Mouse (Mus musculus) forebrain, embryonic 12.5 days (tissue): ENCODE measurements around the gene Cirbp. TPM values are rescaled to one million over a fixed set of nuclear protein-coding genes. Genes with fewer than 3 reads are reported as not detected.
A peak's percentile ranks its signal among the peaks of the same experiment; 100 is the strongest.

Experiments
- ATAC-seq: fragments of 200-750 bp; cut with Nextera tagmentation; 2 replicates; pipeline ENCODE4 v1.8.0; 2017; ENCODE audit warnings: moderate TSS enrichment; ENCODE audit not compliant: low FRiP score
- H3K27ac ChIP-seq: fragments of 300-500 bp; sonication (generic); 2 replicates; pipeline ENCODE4 v1.5.1; 2016; ENCODE audit warnings: mild to moderate bottlenecking
- H3K27me3 ChIP-seq: fragments of 300-500 bp; sonication (generic); 2 replicates; pipeline ENCODE4 v1.6.1; 2016; ENCODE audit warnings: mild to moderate bottlenecking
- H3K36me3 ChIP-seq: fragments of 300-500 bp; sonication (generic); replicated peaks from 2 replicates; pipeline ENCODE4 v1.6.1; 2016; ENCODE audit warnings: mild to moderate bottlenecking
- H3K4me1 ChIP-seq: fragments of 300-500 bp; sonication (generic); 2 replicates; pipeline ENCODE4 v1.6.1; 2016
- H3K4me2 ChIP-seq: fragments of 300-500 bp; sonication (generic); 2 replicates; pipeline ENCODE4 v1.6.1; 2016; ENCODE audit warnings: mild to moderate bottlenecking, moderate library complexity
- H3K4me3 ChIP-seq: fragments of 300-500 bp; sonication (generic); replicated peaks from 2 replicates; pipeline ENCODE4 v1.5.1; 2016; ENCODE audit warnings: mild to moderate bottlenecking
- H3K9ac ChIP-seq: fragments of 300-500 bp; sonication (generic); 2 replicates; pipeline ENCODE4 v1.6.1; 2016; ENCODE audit warnings: mild to moderate bottlenecking
- H3K9me3 ChIP-seq: fragments of 300-500 bp; sonication (generic); 2 replicates; pipeline ENCODE4 v1.6.1; 2016
- WGBS: fragments of 180-500 bp; shearing (Covaris S2); methylation state at CpG from one replicate; pipeline ENCODE4 v1.1.7; 2016; 5-methylcytosine and 5-hydroxymethylcytosine counted together
- polyA plus RNA-seq: library from polyadenylated mRNA; unstranded; fragments of >200 nt; fragmentation: Nextera tagmentation; extraction: Ambion mirVana; gene quantifications from 2 replicates; pipeline ENCODE4 v1.2.1, GENCODE M21; 2016

The Cirbp gene
- polyA plus RNA-seq, 1 experiment from 2014 or later: 240 TPM

DNA sequence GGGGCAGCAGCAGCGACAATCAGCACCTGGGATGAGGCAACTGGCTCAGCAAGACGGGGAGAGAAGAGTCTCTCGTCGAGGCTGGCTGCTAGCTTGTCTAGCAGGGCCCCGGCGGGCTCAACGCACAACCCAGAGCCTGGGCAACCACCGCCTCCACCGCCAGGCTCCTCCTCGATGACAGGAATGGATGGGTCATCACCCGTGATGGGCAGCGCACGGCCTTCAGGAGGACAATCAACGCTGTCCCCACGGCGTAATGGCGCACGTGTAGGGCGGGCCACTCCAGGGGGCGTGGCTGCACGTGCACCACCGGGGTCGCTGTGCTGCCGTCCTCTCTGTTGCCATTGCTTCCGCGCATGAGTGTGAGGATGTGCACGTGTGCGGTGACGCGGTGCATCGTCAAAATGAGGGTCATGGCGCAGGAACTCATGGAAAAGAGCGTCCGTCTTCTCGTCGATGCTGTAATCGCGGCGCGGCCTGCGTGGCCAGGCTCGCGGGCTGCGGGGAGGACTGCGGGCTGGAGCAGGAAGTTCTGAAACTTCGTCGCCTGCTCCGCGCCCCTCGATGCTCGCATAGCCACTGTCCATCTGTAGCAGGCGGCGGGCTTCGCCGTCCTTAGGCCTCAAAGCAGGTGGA lies 34.4 kb upstream of the Cirbp start:
- Histone ChIP-seq H3K4me2 (peak overlapping the region; percentile 40), H3K9me3 (no peaks in the 10 kb centered on the region), H3K27ac (0 out of 2 replicates have a peak overlapping the region, but pooled peaks have one; percentile 13), H3K4me1 (peaks cover 21% of the 10 kb centered on the region), H3K9ac (no peak overlapping the region), H3K27me3 (peaks cover 56% of the 10 kb centered on the region), H3K36me3 (peaks cover 95% of the 10 kb centered on the region), H3K4me3 (peak overlapping the region; percentile 9; the same call in 1 of the 2 replicates)
- ATAC-seq: peak; percentile 48
- 15% methylated on average over 55 of the region's 55 CpGs for WGBS

- Histone ChIP-seq H3K27me3 (peaks cover 61% of the 10 kb centered on the region), H3K36me3 (peaks cover 91% of the 10 kb centered on the region), H3K9me3 (no peaks in the 10 kb centered on the region), H3K9ac (no peak overlapping the region), H3K27ac (no peak overlapping the region), H3K4me1 (peaks cover 26% of the 10 kb centered on the region), H3K4me3 (peak overlapping the region; percentile 9; the same call in 1 of the 2 replicates), H3K4me2 (peak overlapping the region; percentile 40)
- WGBS: 34% methylated on average over 27 of the region's 27 CpGs
- ATAC-seq: no peak
Observed at GRCm38 (mm10) chr10:80131952-80132350, 33.8 kb upstream of the Cirbp start.

- no peak overlapping the region for H3K4me3 ChIP-seq
- no peak overlapping the region for H3K4me2 ChIP-seq
- no peaks in the 10 kb centered on the region for H3K9me3 ChIP-seq
- H3K27ac ChIP-seq: no peak overlapping the region
- peaks cover 74% of the 10 kb centered on the region for H3K27me3 ChIP-seq
- no peak for ATAC-seq
- WGBS: 79% methylated on average over 8 of the region's 8 CpGs
- H3K36me3 ChIP-seq: peaks cover 77% of the 10 kb centered on the region
- peaks cover 40% of the 10 kb centered on the region for H3K4me1 ChIP-seq
- peak overlapping the region; percentile 25; the same call in 1 of the 2 replicates for H3K9ac ChIP-seq
Observed at GRCm38 (mm10) chr10:80133226-80133849, 32.4 kb upstream of the Cirbp start.

DNA sequence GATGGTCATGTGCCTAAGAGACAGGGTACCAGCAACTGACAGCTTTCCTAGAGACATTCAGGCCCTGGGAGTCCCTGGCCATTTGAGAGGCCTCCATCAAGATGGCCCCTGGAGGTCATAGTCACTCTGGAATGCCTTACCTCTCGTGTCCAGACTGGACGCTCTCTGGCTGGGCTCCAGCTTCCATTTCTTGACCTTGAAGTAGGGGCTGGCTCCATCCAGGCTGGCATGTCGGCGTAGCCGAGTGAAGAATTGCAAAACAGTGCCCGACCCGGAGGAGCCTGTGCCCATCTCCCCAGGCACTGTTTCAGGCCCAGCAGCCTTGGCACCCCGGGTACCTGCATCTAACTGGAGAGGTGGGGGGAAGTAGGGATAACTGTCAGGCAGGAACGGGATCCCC lies 31.4 kb upstream of the Cirbp start:
- peaks cover 66% of the 10 kb centered on the region for H3K36me3 ChIP-seq
- no peaks in the 10 kb centered on the region for H3K9me3 ChIP-seq
- no peak overlapping the region for H3K4me3 ChIP-seq
- ATAC-seq: no peak
- H3K27ac ChIP-seq: no peak overlapping the region
- no peak overlapping the region for H3K4me2 ChIP-seq
- peaks cover 48% of the 10 kb centered on the region for H3K4me1 ChIP-seq
- 91% methylated on average over 9 of the region's 9 CpGs for WGBS
- no peak overlapping the region for H3K9ac ChIP-seq
- peaks cover 74% of the 10 kb centered on the region for H3K27me3 ChIP-seq

DNA sequence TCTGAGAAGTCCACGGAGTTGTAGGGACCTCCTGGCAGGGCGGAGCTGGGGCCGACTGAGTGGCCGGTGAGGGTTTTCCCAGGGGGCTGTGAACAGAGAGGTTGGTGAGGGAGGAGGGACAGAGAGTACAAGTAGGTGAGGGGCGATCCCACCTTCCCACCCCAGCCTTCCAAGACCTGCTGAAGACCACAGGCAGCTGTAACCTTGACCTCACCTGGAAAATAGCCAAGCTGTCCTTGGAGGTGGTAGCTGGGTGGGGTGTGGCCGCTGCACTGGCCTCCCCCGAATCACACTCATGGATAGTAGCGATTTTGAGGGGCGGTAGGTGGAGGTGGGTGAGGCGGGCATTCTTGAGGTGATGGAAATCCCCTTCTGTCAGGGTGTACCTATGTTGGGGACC lies 30.6 kb upstream of the Cirbp start:
- WGBS: 86% methylated on average over 10 of the region's 10 CpGs
- Histone ChIP-seq H3K36me3 (peaks cover 59% of the 10 kb centered on the region), H3K4me3 (no peak overlapping the region), H3K4me2 (no peak overlapping the region), H3K4me1 (peaks cover 51% of the 10 kb centered on the region), H3K9ac (no peak overlapping the region), H3K27me3 (peaks cover 75% of the 10 kb centered on the region), H3K9me3 (no peaks in the 10 kb centered on the region), H3K27ac (no peak overlapping the region)
- no peak for ATAC-seq

DNA sequence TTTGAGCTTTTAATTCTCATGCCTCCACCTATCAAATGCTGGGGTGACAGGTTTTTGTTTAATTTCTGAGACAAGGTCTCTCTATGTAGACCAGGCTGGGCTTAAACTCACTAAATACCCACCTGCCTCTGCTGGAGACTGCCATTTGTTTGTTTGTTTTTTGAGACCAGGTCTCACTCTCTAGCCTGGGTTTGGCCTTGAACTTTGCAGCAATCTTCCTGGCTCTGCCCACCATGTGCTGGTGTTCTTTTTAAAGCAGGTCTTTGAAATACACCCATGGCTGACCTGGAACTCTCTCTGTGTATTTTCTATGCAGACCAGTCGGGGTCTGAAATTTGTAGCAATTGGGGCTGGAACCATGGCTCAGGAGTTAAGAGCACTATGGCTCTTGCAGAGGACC lies 30.1 kb upstream of the Cirbp start:
- no peak overlapping the region for H3K4me3 ChIP-seq
- no peak overlapping the region for H3K27ac ChIP-seq
- 84% methylated on average over 1 of the region's 1 CpGs for WGBS
- peaks cover 53% of the 10 kb centered on the region for H3K4me1 ChIP-seq
- ATAC-seq: no peak
- H3K9me3 ChIP-seq: no peaks in the 10 kb centered on the region
- peaks cover 54% of the 10 kb centered on the region for H3K36me3 ChIP-seq
- no peak overlapping the region for H3K4me2 ChIP-seq
- H3K9ac ChIP-seq: no peak overlapping the region
- H3K27me3 ChIP-seq: peaks cover 71% of the 10 kb centered on the region

DNA sequence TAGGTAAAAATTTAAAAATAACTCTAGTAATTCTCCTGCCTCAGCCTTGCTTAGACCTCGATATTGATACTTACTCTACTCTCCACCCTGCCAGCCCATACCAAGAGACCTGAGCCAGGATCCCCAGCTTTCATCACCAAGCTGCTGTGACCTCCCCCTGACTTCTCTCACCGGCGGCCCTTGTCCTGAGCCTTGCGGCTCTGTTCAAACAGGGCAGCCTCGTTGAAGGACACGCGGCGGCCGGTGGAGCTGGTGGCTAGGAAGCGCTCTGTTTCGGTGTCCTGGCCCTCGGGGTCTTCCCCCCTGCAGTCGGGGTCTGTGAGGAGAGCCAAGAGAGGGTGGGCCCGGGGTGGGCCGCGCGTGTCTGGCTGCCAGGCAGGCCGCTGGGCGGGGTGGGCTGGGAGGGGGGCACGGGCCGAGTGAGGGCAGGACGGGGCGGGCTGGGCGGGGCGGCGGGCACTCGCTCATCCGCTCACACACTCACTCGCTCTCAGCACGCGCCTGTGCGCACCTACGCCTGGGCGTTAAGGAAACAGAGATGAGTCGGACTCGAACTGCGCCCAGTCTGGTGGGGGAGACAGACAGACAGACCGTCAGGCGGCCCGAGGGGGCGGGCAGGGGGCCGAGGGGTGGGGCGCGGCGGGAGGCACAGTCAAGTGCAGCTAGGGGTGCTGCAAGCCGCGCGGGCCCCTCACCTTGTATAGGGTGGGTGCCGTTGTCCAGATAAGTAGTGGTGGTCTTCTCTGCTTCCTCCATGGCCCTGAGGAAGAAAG lies 29.4 kb upstream of the Cirbp start:
- 0 out of 2 replicates have a peak overlapping the region, but pooled peaks have one; percentile 90 for H3K27ac ChIP-seq
- H3K36me3 ChIP-seq: peaks cover 47% of the 10 kb centered on the region
- peak overlapping the region; percentile 95 for H3K4me2 ChIP-seq
- peak overlapping the region; percentile 72 for H3K4me3 ChIP-seq
- peaks cover 57% of the 10 kb centered on the region for H3K4me1 ChIP-seq
- 14% methylated on average over 40 of the region's 49 CpGs for WGBS
- H3K9ac ChIP-seq: no peak overlapping the region
- H3K27me3 ChIP-seq: peaks cover 64% of the 10 kb centered on the region
- no peaks in the 10 kb centered on the region for H3K9me3 ChIP-seq
- ATAC-seq: no peak

GRCm38 (mm10) chr10:80136952-80137625 lies 28.7 kb upstream of the Cirbp start:
- no peak for ATAC-seq
- H3K36me3 ChIP-seq: peaks cover 41% of the 10 kb centered on the region
- peak overlapping the region; percentile 95 for H3K4me2 ChIP-seq
- H3K4me3 ChIP-seq: peak overlapping the region; percentile 72
- no peaks in the 10 kb centered on the region for H3K9me3 ChIP-seq
- H3K4me1 ChIP-seq: peaks cover 56% of the 10 kb centered on the region
- peak overlapping the region; percentile 91 for H3K9ac ChIP-seq
- H3K27ac ChIP-seq: peak overlapping the region; percentile 90
- H3K27me3 ChIP-seq: peaks cover 59% of the 10 kb centered on the region
- WGBS: 4% methylated on average over 27 of the region's 29 CpGs

GRCm38 (mm10) chr10:80137626-80138552 lies 27.9 kb upstream of the Cirbp start:
- Histone ChIP-seq H3K36me3 (peaks cover 33% of the 10 kb centered on the region), H3K9me3 (no peaks in the 10 kb centered on the region), H3K4me3 (peak overlapping the region; percentile 72), H3K9ac (peak overlapping the region; percentile 91), H3K4me2 (peak overlapping the region; percentile 95), H3K27me3 (peaks cover 51% of the 10 kb centered on the region), H3K4me1 (peaks cover 58% of the 10 kb centered on the region), H3K27ac (peak overlapping the region; percentile 90)
- ATAC-seq: 0 out of 2 replicates have a peak, but pooled peaks have one; percentile 3
- 3% methylated on average over 27 of the region's 33 CpGs for WGBS

- Histone ChIP-seq H3K4me1 (peaks cover 63% of the 10 kb centered on the region), H3K27me3 (peaks cover 47% of the 10 kb centered on the region), H3K4me3 (peak within 1 kb of the TSS; percentile 72), H3K9me3 (no peaks in the 10 kb centered on the region), H3K9ac (peak within 1 kb of the TSS; percentile 91), H3K36me3 (peaks cover 29% of the 10 kb centered on the region), H3K27ac (peak within 1 kb of the TSS; percentile 90), H3K4me2 (peak within 1 kb of the TSS; percentile 95)
- peak; percentile 14 for ATAC-seq
- under 1% methylated on average over 57 of the region's 94 CpGs for WGBS
Observed at GRCm38 (mm10) chr10:80138553-80139438, 27.0 kb upstream of the Cirbp start, which contains the start of gene Atp5d. Atp5d (plus strand) TSS chr10:80138632.
